ENCODE assay signal across 8 mouse cellular contexts in genomic region chr6:108835765-108836691, GRCm38 (mm10). TPM values are rescaled to one million over a fixed set of nuclear protein-coding genes. Genes with fewer than 3 reads are reported as not detected.
DNase-seq lines count a peak whose midpoint lies in the region; ATAC-seq and TF ChIP-seq lines count a peak whose summit lies in the region.

No protein-coding gene starts in this region.

- H3K4me2 ChIP-seq in midbrain, embryonic 13.5 days (replicated peaks): no peak overlapping the region

- TF ChIP-seq CTCF in C2C12 (IDR thresholded peaks at IDR 0.05; ENCODE audit: control insufficient read depth, insufficient read depth, insufficient read length): no peak

- 90% methylated on average over 16 of the region's 16 CpGs for WGBS in midbrain, embryonic 13.5 days

- H3K36me3 ChIP-seq in C2C12 (ENCODE audit: control insufficient read depth, insufficient read depth): peaks cover 23% of the 10 kb centered on the region
- peaks cover 21% of the 10 kb centered on the region for H3K36me3 ChIP-seq in midbrain, embryonic 13.5 days

- no peaks in the 10 kb centered on the region for H3K9me3 ChIP-seq in midbrain, embryonic 13.5 days

- H3K4me1 ChIP-seq in midbrain, embryonic 13.5 days (replicated peaks): peaks cover 8% of the 10 kb centered on the region

- no peaks in the 10 kb centered on the region for H3K27me3 ChIP-seq in C2C12 (ENCODE audit: control insufficient read depth, insufficient read depth, insufficient read length)
- H3K27me3 ChIP-seq in midbrain, embryonic 13.5 days: no peaks in the 10 kb centered on the region

- H3K79me2 ChIP-seq in C2C12 (ENCODE audit: control insufficient read depth, insufficient read depth): peaks cover 46% of the 10 kb centered on the region

- H3K27ac ChIP-seq in midbrain, embryonic 13.5 days: no peak overlapping the region

- ATAC-seq in midbrain, embryonic 13.5 days: no peak

- H3K9ac ChIP-seq in midbrain, embryonic 13.5 days (replicated peaks): no peak overlapping the region

- H3K4me3 ChIP-seq in C2C12 (ENCODE audit: insufficient read depth, poor library complexity, severe bottlenecking): no peak overlapping the region
- no peak overlapping the region for H3K4me3 ChIP-seq in midbrain, embryonic 13.5 days (replicated peaks)

- no peak overlapping the region for H3ac ChIP-seq in C2C12 (ENCODE audit: control insufficient read depth, insufficient read length, low read depth)

- peak; percentile 55 for DNase-seq in adrenal gland, adult 8-10 months
- peak; percentile 48 for DNase-seq in liver
- DNase-seq in natural killer cell, adult 2 months (ENCODE audit: low spot score in 2 of 2): peak; percentile 47 to 52
- no peak for DNase-seq in ovary, adult 18-20 months (ENCODE audit: low spot score)
- no peak for DNase-seq in left cerebral cortex, adult 11 months (ENCODE audit: low spot score)
- DNase-seq in cerebellum, adult 18-20 months: no peak

- H3K79me3 ChIP-seq in C2C12 (ENCODE audit: low read depth): peaks cover 10% of the 10 kb centered on the region

TF ChIP-seq in C2C12, 6 proteins besides CTCF, POLR2A, EP300 and RAD21:
- no peak for TF ChIP-seq MYOD1 (IDR thresholded peaks at IDR 0.05; ENCODE audit: control insufficient read depth, insufficient read length, low read depth)
- no peak for TF ChIP-seq MAX (IDR thresholded peaks at IDR 0.05)
- TF ChIP-seq CEBPB (IDR thresholded peaks at IDR 0.05; ENCODE audit: low read depth): peak; percentile 87
- TF ChIP-seq FOSL1 (IDR thresholded peaks at IDR 0.05; ENCODE audit: insufficient read depth, low read length, poor library complexity, severe bottlenecking): no peak

RNA-seq across cellular contexts. Expression of gene Edem1, which starts 7.6 kb away (rescaled TPM):
- 11.1 TPM for polyA plus RNA-seq in C2C12 (2012; fragmentation: generic; extraction: Trizol)
- 10 to 100 TPM; 47.9 to 57.0 (median 51.4) TPM for total RNA-seq in adrenal gland, adult 8-10 months (2022)
- polyA plus RNA-seq in midbrain, embryonic 13.5 days (2015; fragmentation: Nextera tagmentation; extraction: Ambion mirVana): 5.0 and 6.6 TPM in 2 replicates

RNA-seq across cellular contexts. Expression of gene Arl8b, which starts 53.1 kb away (rescaled TPM):
- polyA plus RNA-seq in C2C12 (2012; fragmentation: generic; extraction: Trizol): 22.1 TPM
- total RNA-seq in adrenal gland, adult 8-10 months (2022): 100 to 1,000 TPM in 2 of 4 experiments, 10 to 100 TPM in 2; 96.7 to 128 (median 110) TPM
- polyA plus RNA-seq in midbrain, embryonic 13.5 days (2015; fragmentation: Nextera tagmentation; extraction: Ambion mirVana): 82.3 and 83.5 TPM in 2 replicates

Comparison
In these comparisons a context has a peak if more than half of its experiments do, and no peak if none do; other contexts are left out.
1. DNase-seq: peak in adrenal gland, adult 8-10 months (single experiment), liver (single experiment) and natural killer cell, adult 2 months (2 of 2); none in ovary, adult 18-20 months (single experiment), left cerebral cortex, adult 11 months (single experiment) and cerebellum, adult 18-20 months (0 of 2).